Mouse (Mus musculus) hindbrain, embryonic 14.5 days (tissue): ENCODE measurements around the gene Pygb. TPM values are rescaled to one million over a fixed set of nuclear protein-coding genes. Genes with fewer than 3 reads are reported as not detected.

Experiments
- ATAC-seq: fragments of 200-750 bp; cut with Nextera tagmentation; 2 replicates; pipeline ENCODE4 v1.8.0; 2017; ENCODE audit warnings: moderate number of reproducible peaks, mild to moderate bottlenecking, moderate TSS enrichment, moderate library complexity; ENCODE audit not compliant: low FRiP score
- DNase-seq: peaks from one replicate; pipeline ENCODE4 v3.0.0-alpha.2; 2015; ENCODE audit warnings: low spot score
- H3K27ac ChIP-seq: fragments of 300-500 bp; sonication (generic); 2 replicates; pipeline ENCODE4 v1.5.1; 2014; ENCODE audit warnings: mild to moderate bottlenecking, moderate library complexity
- H3K27me3 ChIP-seq: fragments of 300-500 bp; sonication (generic); 2 replicates; pipeline ENCODE4 v1.6.1; 2014; ENCODE audit warnings: mild to moderate bottlenecking, low read length, mixed read lengths; ENCODE audit not compliant: control insufficient read depth, insufficient read depth
- H3K36me3 ChIP-seq: fragments of 300-500 bp; sonication (generic); replicated peaks from 2 replicates; pipeline ENCODE4 v1.6.1; 2014; ENCODE audit not compliant: control insufficient read depth, insufficient read depth
- H3K4me1 ChIP-seq: fragments of 300-500 bp; sonication (generic); replicated peaks from 2 replicates; pipeline ENCODE4 v1.6.1; 2014; ENCODE audit warnings: antibody characterized with exemption, low read length, mixed read lengths; ENCODE audit not compliant: control insufficient read depth, insufficient read depth
- H3K4me2 ChIP-seq: fragments of 300-500 bp; sonication (generic); replicated peaks from 2 replicates; pipeline ENCODE4 v1.6.1; 2014; ENCODE audit warnings: mild to moderate bottlenecking, moderate library complexity
- H3K4me3 ChIP-seq: fragments of 300-500 bp; sonication (generic); replicated peaks from 2 replicates; pipeline ENCODE4 v1.5.1; 2014; ENCODE audit warnings: mild to moderate bottlenecking, low read length
- H3K9ac ChIP-seq: fragments of 300-500 bp; sonication (generic); 2 replicates; pipeline ENCODE4 v1.6.1; 2014
- H3K9me3 ChIP-seq: fragments of 300-500 bp; sonication (generic); 2 replicates; pipeline ENCODE4 v1.6.1; 2016; ENCODE audit warnings: low read length; ENCODE audit not compliant: control insufficient read depth
- WGBS: fragments of 180-500 bp; shearing (Covaris S2); extraction: QIAGEN DNeasy Blood & Tissue Kit; methylation state at CpG from one replicate; pipeline ENCODE4 v1.1.7; 2014; 5-methylcytosine and 5-hydroxymethylcytosine counted together
- polyA plus RNA-seq: library from polyadenylated mRNA; unstranded; fragments of >200 nt; fragmentation: Nextera tagmentation; extraction: Ambion mirVana; gene quantifications from 2 replicates; pipeline ENCODE4 v1.2.1, GENCODE M21; 2014

The Pygb gene
- polyA plus RNA-seq, 1 experiment from 2014 or later = 93.9 TPM

DNA sequence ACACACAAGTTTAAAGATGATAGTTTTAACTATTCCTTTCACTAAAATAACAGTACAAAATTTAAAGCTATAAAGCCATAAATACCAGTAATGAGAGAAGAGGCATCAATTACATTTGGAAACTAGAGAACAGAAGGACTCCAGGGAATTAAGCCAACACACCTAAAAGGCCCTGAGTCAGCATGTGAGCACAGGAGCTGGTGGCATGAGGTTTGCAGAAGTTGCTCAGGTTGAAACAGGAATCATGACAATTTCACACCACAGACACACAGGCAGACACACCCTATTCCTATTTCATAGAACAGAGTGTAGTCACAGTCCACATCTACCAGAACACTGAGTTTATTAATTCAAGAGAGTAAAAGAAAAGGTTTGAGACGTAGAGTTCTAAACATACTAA is 88.0 kb downstream of the Pygb start:
- H3K4me2 ChIP-seq = no peak overlapping the region
- WGBS = 90% methylated on average over 1 of the region's 1 CpGs
- H3K36me3 ChIP-seq = no peaks in the 10 kb centered on the region
- H3K9ac ChIP-seq = no peak overlapping the region
- H3K27me3 ChIP-seq = no peaks in the 10 kb centered on the region
- no peak overlapping the region for H3K4me3 ChIP-seq
- no peak for DNase-seq
- H3K9me3 ChIP-seq = no peaks in the 10 kb centered on the region
- no peak overlapping the region for H3K27ac ChIP-seq
- no peak for ATAC-seq
- no peaks in the 10 kb centered on the region for H3K4me1 ChIP-seq

- ATAC-seq = no peak
- Histone ChIP-seq H3K9me3 (no peaks in the 10 kb centered on the region), H3K4me1 (no peaks in the 10 kb centered on the region), H3K9ac (no peak overlapping the region), H3K4me2 (no peak overlapping the region), H3K4me3 (no peak overlapping the region), H3K27ac (no peak overlapping the region), H3K36me3 (no peaks in the 10 kb centered on the region), H3K27me3 (no peaks in the 10 kb centered on the region)
- DNase-seq = no peak
- 98% methylated on average over 1 of the region's 1 CpGs for WGBS
Measured at GRCm38 (mm10) chr2:150875226-150875625, 88.7 kb downstream of the Pygb start.

DNA sequence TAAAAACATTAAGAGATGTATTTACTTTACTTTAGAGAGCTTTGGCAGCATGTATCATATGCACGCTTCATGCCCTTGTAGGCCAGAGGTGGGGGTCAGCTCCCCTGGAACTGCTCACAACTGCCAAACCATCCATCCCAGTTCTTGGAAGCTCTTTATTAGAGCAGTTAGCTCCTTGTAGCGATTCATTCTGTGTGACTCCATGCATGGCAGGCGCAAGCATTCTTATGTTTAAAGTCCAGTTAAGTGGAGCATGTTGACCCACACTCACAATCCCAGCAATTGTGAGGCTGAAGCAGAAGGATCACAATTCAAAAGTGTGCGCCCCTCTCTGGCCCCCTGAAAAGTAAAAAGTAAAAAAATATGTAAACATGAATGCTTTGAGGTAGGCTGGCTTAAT is 91.0 kb downstream of the Pygb start:
- Histone ChIP-seq H3K9me3 (no peaks in the 10 kb centered on the region), H3K9ac (no peak overlapping the region), H3K36me3 (no peaks in the 10 kb centered on the region), H3K27me3 (no peaks in the 10 kb centered on the region), H3K4me2 (no peak overlapping the region), H3K4me1 (no peaks in the 10 kb centered on the region), H3K27ac (no peak overlapping the region), H3K4me3 (no peak overlapping the region)
- ATAC-seq (no peak), DNase-seq (no peak)
- 86% methylated on average over 4 of the region's 4 CpGs for WGBS

Other genes with a start within 250 kb of the Pygb start
- gene Cst7, start 216.3 kb upstream of the Pygb start, polyA plus RNA-seq = 0.43 and 0.54 TPM in 2 replicates
- gene Apmap, start 178.2 kb upstream of the Pygb start, polyA plus RNA-seq = 41.6 and 42.6 TPM in 2 replicates
- 14.8 and 18.2 TPM in 2 replicates for gene Acss1, start 118.2 kb upstream of the Pygb start, polyA plus RNA-seq
- 0.05 TPM in 2 replicates for gene Vsx1, start 97.4 kb upstream of the Pygb start, polyA plus RNA-seq
- 67.2 and 67.7 TPM in 2 replicates for gene Entpd6, start 37.7 kb upstream of the Pygb start, polyA plus RNA-seq
- gene Abhd12, start 118.0 kb downstream of the Pygb start, polyA plus RNA-seq = 126 and 136 TPM in 2 replicates
- 16.0 and 17.5 TPM in 2 replicates for gene Gins1, start 118.7 kb downstream of the Pygb start, polyA plus RNA-seq